Mouse (Mus musculus) thymus, adult 2 months (tissue): ENCODE measurements around the gene St3gal6. TPM values are rescaled to one million over a fixed set of nuclear protein-coding genes. Genes with fewer than 3 reads are reported as not detected.

ENCODE experiments used
- DNase-seq: peaks from one replicate; pipeline ENCODE4 v3.0.0; 2021
- H3K27ac ChIP-seq: fragments of 200-500 bp; 2 replicates; pipeline ENCODE4 v1.5.1; 2012; ENCODE audit warnings: low read length, control low read depth; ENCODE audit not compliant: control insufficient read depth, insufficient read depth
- H3K27me3 ChIP-seq: fragments of 200-500 bp; 2 replicates; pipeline ENCODE4 v1.6.1; 2012; ENCODE audit warnings: mild to moderate bottlenecking, low read length, moderate library complexity, mixed read lengths; ENCODE audit not compliant: control insufficient read depth, insufficient read depth
- H3K36me3 ChIP-seq: fragments of 200-500 bp; 2 replicates; pipeline ENCODE4 v1.6.1; 2012; ENCODE audit warnings: mild to moderate bottlenecking, low read length, moderate library complexity; ENCODE audit not compliant: control insufficient read depth, insufficient read depth
- H3K4me1 ChIP-seq: fragments of 200-500 bp; replicated peaks from 2 replicates; pipeline ENCODE4 v1.6.1; 2012; ENCODE audit warnings: low read length; ENCODE audit not compliant: control insufficient read depth, insufficient read depth
- H3K4me3 ChIP-seq: fragments of 200-500 bp; 2 replicates; pipeline ENCODE4 v1.5.1; 2012; ENCODE audit warnings: mild to moderate bottlenecking, low read length, control low read depth, moderate library complexity; ENCODE audit not compliant: control insufficient read depth, insufficient read depth
- CTCF ChIP-seq: fragments of 200-500 bp; IDR thresholded peaks from 2 replicates; pipeline ENCODE4 v1.5.1; 2012; ENCODE audit warnings: mild to moderate bottlenecking, control low read depth, low read length, moderate library complexity, borderline replicate concordance; ENCODE audit not compliant: control insufficient read depth, poor library complexity, insufficient read depth; ENCODE audit errors: extremely low read depth
- POLR2A ChIP-seq: fragments of 200-500 bp; IDR thresholded peaks from 2 replicates; pipeline ENCODE4 v1.6.1; 2012; ENCODE audit warnings: mild to moderate bottlenecking, low read length, control low read depth, moderate library complexity; ENCODE audit not compliant: control insufficient read depth, poor library complexity, insufficient read depth; ENCODE audit errors: extremely low read depth
- WGBS: fragments of 180-500 bp; shearing (Covaris S2); methylation state at CpG from one replicate; pipeline ENCODE4 v1.1.7; 2018; 5-methylcytosine and 5-hydroxymethylcytosine counted together
- polyA plus RNA-seq: library from polyadenylated mRNA; depleted of rRNA; stranded (reverse); fragments of >200 nt; gene quantifications from 2 replicates; pipeline ENCODE4 v1.2.3, GENCODE M21; 2012; rRNA removed

The St3gal6 gene
- polyA plus RNA-seq, 1 experiment = 21.8 TPM

DNA sequence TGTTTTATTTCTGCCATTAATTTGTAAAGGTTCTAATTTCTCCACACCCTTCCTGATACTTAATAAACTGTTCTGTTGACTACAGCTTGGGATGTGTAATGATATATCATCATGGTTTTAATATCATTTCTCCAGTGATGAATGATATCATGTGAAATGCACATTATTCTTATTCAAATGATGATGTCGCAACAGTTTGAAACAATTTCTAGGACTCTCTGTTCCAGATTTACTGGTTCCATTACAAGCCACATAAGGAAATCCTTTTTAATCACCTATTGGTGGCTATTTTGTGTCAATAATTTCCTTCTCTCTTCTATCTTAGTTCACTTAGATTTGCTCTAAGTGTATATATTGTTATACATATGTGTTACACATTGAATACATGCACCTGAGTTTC lies 91.7 kb downstream of the St3gal6 start:
- no peak for TF ChIP-seq POLR2A
- no peak for TF ChIP-seq CTCF
- Histone ChIP-seq H3K36me3 (no peaks in the 10 kb centered on the region), H3K27me3 (no peaks in the 10 kb centered on the region), H3K4me1 (no peaks in the 10 kb centered on the region), H3K4me3 (no peak overlapping the region), H3K27ac (no peak overlapping the region)
- WGBS = 98% methylated on average over 1 of the region's 1 CpGs
- no peak for DNase-seq

- Histone ChIP-seq H3K36me3 (no peaks in the 10 kb centered on the region), H3K27ac (no peak overlapping the region), H3K4me3 (no peak overlapping the region), H3K4me1 (no peaks in the 10 kb centered on the region), H3K27me3 (no peaks in the 10 kb centered on the region)
- TF ChIP-seq CTCF (no peak), POLR2A (no peak)
- 88% methylated on average over 7 of the region's 7 CpGs for WGBS
- DNase-seq = no peak
Observed at GRCm38 (mm10) chr16:58430246-58430645, 93.8 kb downstream of the St3gal6 start.

- 77% methylated on average over 11 of the region's 11 CpGs for WGBS
- H3K4me3 ChIP-seq = no peak overlapping the region
- H3K27me3 ChIP-seq = no peaks in the 10 kb centered on the region
- no peaks in the 10 kb centered on the region for H3K36me3 ChIP-seq
- DNase-seq = no peak
- no peaks in the 10 kb centered on the region for H3K4me1 ChIP-seq
- TF ChIP-seq POLR2A (no peak), CTCF (no peak)
- no peak overlapping the region for H3K27ac ChIP-seq
Observed at GRCm38 (mm10) chr16:58421696-58422354, 102.2 kb downstream of the St3gal6 start.

Other genes with a start within 250 kb of the St3gal6 start
- 2.8 and 3.4 TPM in 2 replicates for gene Dcbld2, start 115.8 kb downstream of the St3gal6 start, polyA plus RNA-seq
- gene Gm813, start 92.7 kb upstream of the St3gal6 start, polyA plus RNA-seq = not detected in 2 replicates
- not detected in 2 replicates for gene E330017A01Rik, start 114.5 kb upstream of the St3gal6 start, polyA plus RNA-seq
- 14.1 and 16.9 TPM in 2 replicates for gene Cpox, start 146.0 kb upstream of the St3gal6 start, polyA plus RNA-seq
- gene Gpr15, start 194.8 kb upstream of the St3gal6 start, polyA plus RNA-seq = 0.17 and 0.24 TPM in 2 replicates
- gene Cldnd1, start 203.7 kb upstream of the St3gal6 start, polyA plus RNA-seq = 47.4 and 51.4 TPM in 2 replicates
- gene Olfr172, start 238.9 kb upstream of the St3gal6 start, polyA plus RNA-seq = not detected in 2 replicates